Mouse (Mus musculus): Measurements from ENCODE around the gene Zfp526. TPM values are rescaled to one million over a fixed set of nuclear protein-coding genes. Genes with fewer than 3 reads are reported as not detected.

Gene Zfp526
- polyA plus RNA-seq, 1 experiment from 2014 or later: 2.2 TPM

- Histone ChIP-seq H3K4me2 (replicated peaks; ENCODE audit: low read depth, low read length) (peak overlapping the region; percentile 79), H3K27me3 (replicated peaks; ENCODE audit: insufficient read depth, low read length) (no peaks in the 10 kb centered on the region), H3K9ac (replicated peaks; ENCODE audit: low read depth) (peak overlapping the region; percentile 32; the same call in 1 of the 2 replicates), H3K36me3 (ENCODE audit: insufficient read depth, low read length) (peaks cover 4% of the 10 kb centered on the region), H3K4me1 (ENCODE audit: insufficient read depth, low read depth, low read length) (peaks cover 26% of the 10 kb centered on the region), H3K9me3 (ENCODE audit: low read length) (no peaks in the 10 kb centered on the region), H3K4me3 (ENCODE audit: low read depth, low read length) (peak overlapping the region; percentile 93; the same call in 1 of the 2 replicates), H3K27ac (ENCODE audit: low read length) (peak overlapping the region; percentile 99)
- TF ChIP-seq CTCF (IDR thresholded peaks at IDR 0.05) (no peak), EP300 (IDR thresholded peaks at IDR 0.05) (no peak)
- no peak for ATAC-seq
- DNase-seq (ENCODE audit: low spot score): no peak
- 33% methylated on average over 19 of the region's 20 CpGs for WGBS
Measured at GRCm38 (mm10) chr7:25246079-25246758, 25.0 kb downstream of the Zfp526 start.

- ATAC-seq: no peak
- WGBS: 27% methylated on average over 4 of the region's 4 CpGs
- peak overlapping the region; percentile 79 for H3K4me2 ChIP-seq (replicated peaks; ENCODE audit: low read depth, low read length)
Measured at GRCm38 (mm10) chr7:25246759-25247137, 25.5 kb downstream of the Zfp526 start.

GRCm38 (mm10) chr7:25247498-25247897 is 26.3 kb downstream of the Zfp526 start:
- 6% methylated on average over 3 of the region's 3 CpGs for WGBS
- Histone ChIP-seq H3K4me2 (replicated peaks; ENCODE audit: low read depth, low read length) (peak overlapping the region; percentile 79), H3K27ac (ENCODE audit: low read length) (peak overlapping the region; percentile 99; the same call in 1 of the 2 replicates), H3K9ac (replicated peaks; ENCODE audit: low read depth) (peak overlapping the region; percentile 91; the same call in 1 of the 2 replicates), H3K9me3 (ENCODE audit: low read length) (no peaks in the 10 kb centered on the region), H3K4me3 (ENCODE audit: low read depth, low read length) (peak overlapping the region; percentile 93), H3K27me3 (replicated peaks; ENCODE audit: insufficient read depth, low read length) (no peaks in the 10 kb centered on the region), H3K36me3 (ENCODE audit: insufficient read depth, low read length) (peaks cover 4% of the 10 kb centered on the region), H3K4me1 (ENCODE audit: insufficient read depth, low read depth, low read length) (peaks cover 29% of the 10 kb centered on the region)
- no peak for DNase-seq (ENCODE audit: low spot score)
- TF ChIP-seq CTCF (IDR thresholded peaks at IDR 0.05): no peak
- TF ChIP-seq EP300 (IDR thresholded peaks at IDR 0.05): no peak
- no peak for ATAC-seq

More at GRCm38 (mm10) chr7:25246759-25247137, 25.5 kb downstream of the Zfp526 start:
- TF ChIP-seq CTCF (IDR thresholded peaks at IDR 0.05): no peak
- Histone ChIP-seq H3K36me3 (ENCODE audit: insufficient read depth, low read length) (peaks cover 4% of the 10 kb centered on the region), H3K27ac (ENCODE audit: low read length) (peak overlapping the region; percentile 99), H3K4me3 (ENCODE audit: low read depth, low read length) (peak overlapping the region; percentile 93), H3K4me1 (ENCODE audit: insufficient read depth, low read depth, low read length) (peaks cover 26% of the 10 kb centered on the region), H3K27me3 (replicated peaks; ENCODE audit: insufficient read depth, low read length) (no peaks in the 10 kb centered on the region), H3K9me3 (ENCODE audit: low read length) (no peaks in the 10 kb centered on the region), H3K9ac (replicated peaks; ENCODE audit: low read depth) (no peak overlapping the region; the same call in 1 of the 2 replicates)
- peak; percentile 44 for DNase-seq (ENCODE audit: low spot score)

- TF ChIP-seq EP300 (IDR thresholded peaks at IDR 0.05) (no peak), CTCF (IDR thresholded peaks at IDR 0.05) (no peak)
- DNase-seq (ENCODE audit: low spot score) (peak; percentile 63), ATAC-seq (no peak)
- Histone ChIP-seq H3K9me3 (ENCODE audit: low read length) (no peaks in the 10 kb centered on the region), H3K27ac (ENCODE audit: low read length) (peak overlapping the region; percentile 99), H3K4me1 (ENCODE audit: insufficient read depth, low read depth, low read length) (peaks cover 29% of the 10 kb centered on the region), H3K36me3 (ENCODE audit: insufficient read depth, low read length) (peaks cover 4% of the 10 kb centered on the region), H3K9ac (replicated peaks; ENCODE audit: low read depth) (peak overlapping the region; percentile 91), H3K4me3 (ENCODE audit: low read depth, low read length) (peak overlapping the region; percentile 93), H3K4me2 (replicated peaks; ENCODE audit: low read depth, low read length) (peak overlapping the region; percentile 79), H3K27me3 (replicated peaks; ENCODE audit: insufficient read depth, low read length) (no peaks in the 10 kb centered on the region)
- WGBS: 1% methylated on average over 18 of the region's 18 CpGs
Measured at GRCm38 (mm10) chr7:25248018-25248647, 26.9 kb downstream of the Zfp526 start.

GRCm38 (mm10) chr7:25248846-25249313 is 27.7 kb downstream of the Zfp526 start:
- peak overlapping the region; percentile 93 for H3K4me3 ChIP-seq (ENCODE audit: low read depth, low read length)
- H3K36me3 ChIP-seq (ENCODE audit: insufficient read depth, low read length): peaks cover 4% of the 10 kb centered on the region
- H3K4me2 ChIP-seq (replicated peaks; ENCODE audit: low read depth, low read length): peak overlapping the region; percentile 79
- TF ChIP-seq EP300 (IDR thresholded peaks at IDR 0.05) (0 out of 2 replicates have a peak, but pooled peaks have one; percentile 10), CTCF (IDR thresholded peaks at IDR 0.05) (no peak)
- H3K27ac ChIP-seq (ENCODE audit: low read length): peak overlapping the region; percentile 99
- H3K9ac ChIP-seq (replicated peaks; ENCODE audit: low read depth): peak overlapping the region; percentile 91
- WGBS: under 1% methylated on average over 25 of the region's 25 CpGs
- H3K27me3 ChIP-seq (replicated peaks; ENCODE audit: insufficient read depth, low read length): no peaks in the 10 kb centered on the region
- H3K9me3 ChIP-seq (ENCODE audit: low read length): no peaks in the 10 kb centered on the region
- DNase-seq (ENCODE audit: low spot score) (peak; percentile 49), ATAC-seq (peak; percentile 2)
- peaks cover 29% of the 10 kb centered on the region for H3K4me1 ChIP-seq (ENCODE audit: insufficient read depth, low read depth, low read length)

Data from lung, postnatal 0 days (tissue).